Mouse (Mus musculus): ENCODE results near the gene Lifr.

The Lifr gene

DNA sequence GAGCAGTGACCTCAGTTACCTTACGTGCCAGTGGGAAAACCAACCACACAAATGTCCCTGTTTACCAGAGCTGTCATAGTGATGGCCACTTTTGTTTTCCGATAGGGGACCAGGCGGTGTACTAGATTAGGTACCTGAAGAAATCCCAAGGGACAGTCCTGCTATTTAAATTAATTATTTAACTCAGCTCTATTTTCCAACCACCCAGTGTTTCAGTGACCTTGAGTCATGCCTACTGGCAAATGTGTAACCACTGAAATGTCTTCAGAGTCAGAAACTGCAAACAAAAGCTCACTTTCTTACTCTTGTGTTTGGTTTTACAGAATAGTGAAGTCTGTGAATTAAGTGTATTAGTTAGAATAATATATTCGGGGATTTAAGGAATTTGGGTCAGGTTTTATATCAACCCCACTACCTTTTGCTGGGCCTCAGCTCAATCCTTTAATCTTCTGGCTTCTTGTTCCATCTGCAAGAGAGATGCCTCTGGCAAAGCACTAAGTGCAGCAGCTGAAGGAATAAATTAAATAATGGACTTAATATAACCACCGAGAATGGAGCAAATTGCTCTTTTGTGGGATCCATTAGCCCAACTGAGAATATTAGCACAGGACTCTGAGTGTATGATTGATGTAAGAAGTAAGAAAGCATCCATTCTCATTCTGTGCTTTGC is 33.5 kb downstream of the Lifr start:
- in situ Hi-C loops (cut with MboI; ENCODE audit: unreplicated experiment in 2 of 2): no loop called here

DNA sequence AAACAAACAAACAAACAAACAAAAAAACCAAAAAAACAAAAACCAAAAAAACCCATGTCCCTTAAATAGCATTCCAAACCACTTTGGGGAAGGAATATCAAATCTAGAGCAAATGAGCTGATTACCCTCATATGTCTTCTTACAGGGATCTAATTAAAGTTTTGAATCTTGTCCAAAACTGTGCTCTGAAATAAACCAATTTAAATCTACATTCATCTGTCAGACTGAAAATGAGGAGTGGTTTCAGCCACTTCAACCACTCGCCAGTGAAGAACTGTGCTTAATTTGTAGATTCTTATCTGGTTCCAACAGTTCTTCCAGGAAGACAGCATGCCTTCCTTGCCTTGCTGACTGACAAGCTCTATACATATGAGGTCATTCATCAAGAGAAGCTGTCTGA is 35.8 kb downstream of the Lifr start:
- in situ Hi-C loops (cut with MboI; ENCODE audit: unreplicated experiment in 2 of 2): no loop called here

DNA sequence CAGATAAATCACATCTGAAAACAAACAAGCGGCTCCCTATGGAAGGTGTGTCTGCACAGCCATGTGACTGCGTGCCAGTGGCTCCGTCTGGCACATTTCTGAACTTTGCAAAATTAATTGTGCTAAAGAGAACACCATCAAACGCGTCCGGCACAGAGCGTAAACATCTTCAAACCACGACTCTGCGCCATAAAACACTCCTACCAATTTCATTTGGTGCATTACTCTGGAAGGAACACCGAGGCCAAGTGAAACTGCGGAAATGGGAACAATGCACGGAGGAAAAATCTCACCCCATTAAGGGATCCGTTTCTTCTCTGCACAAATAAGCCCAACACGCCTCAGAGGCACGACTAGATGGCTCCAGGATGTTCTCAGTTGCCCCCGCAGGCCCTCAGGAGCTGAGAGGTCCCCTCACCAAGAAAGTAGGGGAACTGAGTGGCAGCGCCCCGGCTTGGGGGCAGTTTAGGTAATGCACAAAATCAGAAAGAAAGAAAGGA is 38.3 kb downstream of the Lifr start:
- in situ Hi-C loops (cut with MboI; ENCODE audit: unreplicated experiment in 2 of 2): no loop called here

DNA sequence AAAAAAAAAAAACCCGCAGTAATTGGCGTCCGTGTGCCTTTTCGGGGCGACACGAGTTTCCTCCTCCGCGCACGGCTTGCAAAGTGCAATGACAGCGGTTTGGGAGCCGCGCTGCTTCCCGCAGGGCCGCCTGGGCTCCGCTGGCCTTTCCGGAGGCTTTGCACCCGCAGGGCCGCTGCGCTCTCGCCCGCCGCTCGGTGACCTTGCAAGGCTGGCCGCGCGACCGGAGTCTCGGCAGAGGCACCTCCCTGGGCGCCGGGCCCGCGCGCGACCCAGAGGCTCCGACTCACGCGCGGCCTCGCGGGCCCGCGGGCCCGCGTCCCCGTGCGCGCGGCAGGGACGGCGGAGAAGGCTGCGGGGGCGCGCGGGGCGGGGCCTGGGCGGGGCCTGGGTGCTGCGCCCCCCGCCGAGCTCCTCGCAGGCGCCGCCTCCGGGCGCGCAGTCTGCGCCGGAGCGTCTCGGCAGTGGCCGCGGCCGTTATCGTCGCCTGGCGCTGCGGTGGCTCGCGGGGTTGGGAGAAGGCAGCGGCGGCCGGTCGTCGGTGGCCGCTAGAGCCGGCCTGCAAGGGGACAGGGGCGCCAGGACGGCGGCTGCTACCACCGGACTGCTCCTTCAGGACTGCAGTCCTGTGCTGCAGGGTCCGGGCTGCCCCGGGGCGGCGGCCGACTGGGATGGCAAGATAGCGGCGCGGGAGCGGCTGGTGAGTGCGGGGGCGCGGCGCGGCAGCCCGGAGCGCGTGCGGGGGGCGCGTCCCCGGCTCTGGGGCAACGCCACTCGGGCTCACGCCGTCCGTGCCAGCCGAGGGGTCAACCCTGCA is 38.9 kb downstream of the Lifr start:
- in situ Hi-C loops (cut with MboI; ENCODE audit: unreplicated experiment in 2 of 2): no loop called here

DNA sequence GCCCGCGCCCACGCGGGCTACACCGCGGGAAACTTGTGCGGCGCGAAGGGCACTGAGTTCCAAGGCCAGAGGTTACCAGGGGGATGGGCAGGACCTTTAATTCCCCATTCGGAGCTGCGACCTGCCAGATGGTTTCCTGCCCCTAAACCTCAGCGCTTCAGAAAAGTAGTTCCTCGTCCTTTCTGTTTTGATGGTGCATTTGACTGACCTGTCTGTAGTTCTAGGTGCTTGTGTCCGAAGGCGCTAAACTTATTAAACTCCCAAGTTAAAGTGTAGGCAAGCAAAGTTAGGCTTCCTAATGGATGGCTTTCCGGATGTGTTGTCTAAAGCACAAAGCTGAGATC is 39.5 kb downstream of the Lifr start:
- in situ Hi-C loops (cut with MboI; ENCODE audit: unreplicated experiment in 2 of 2): loop anchor here in 1 of 2 experiments (10.0 kb wide), 1 partner anchor 425 kb away; the partner anchor contains the start of gene Rictor

DNA sequence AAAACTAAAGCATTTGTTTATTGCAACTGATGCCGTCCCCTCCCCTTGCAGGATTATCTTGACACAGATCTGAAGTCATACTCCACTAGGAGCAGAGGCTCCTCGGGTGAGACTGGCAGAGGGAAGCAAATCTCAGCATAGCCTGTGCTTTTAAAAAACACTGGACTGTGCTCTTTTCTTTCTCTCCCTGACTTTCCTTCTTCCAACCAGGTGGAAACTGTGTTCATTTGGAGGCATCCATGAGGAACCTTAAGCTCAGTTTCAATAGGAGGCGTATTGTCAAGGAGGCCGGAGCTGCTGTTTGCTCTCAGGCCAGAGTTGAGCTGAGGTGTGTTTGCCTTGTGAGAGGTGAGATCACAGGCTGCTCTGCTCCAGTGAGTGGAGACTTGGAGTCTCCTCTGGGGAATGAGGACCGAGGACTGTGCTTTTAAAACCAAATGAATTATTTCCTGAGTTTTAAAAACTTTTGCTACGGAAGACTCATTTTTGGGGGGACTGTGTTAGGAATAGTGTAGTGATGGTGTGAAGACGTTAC is 40.3 kb downstream of the Lifr start:
- in situ Hi-C loops (cut with MboI; ENCODE audit: unreplicated experiment in 2 of 2): loop anchor here in 1 of 2 experiments (10.0 kb wide), 1 partner anchor 426 kb away; the partner anchor contains the start of gene Rictor

DNA sequence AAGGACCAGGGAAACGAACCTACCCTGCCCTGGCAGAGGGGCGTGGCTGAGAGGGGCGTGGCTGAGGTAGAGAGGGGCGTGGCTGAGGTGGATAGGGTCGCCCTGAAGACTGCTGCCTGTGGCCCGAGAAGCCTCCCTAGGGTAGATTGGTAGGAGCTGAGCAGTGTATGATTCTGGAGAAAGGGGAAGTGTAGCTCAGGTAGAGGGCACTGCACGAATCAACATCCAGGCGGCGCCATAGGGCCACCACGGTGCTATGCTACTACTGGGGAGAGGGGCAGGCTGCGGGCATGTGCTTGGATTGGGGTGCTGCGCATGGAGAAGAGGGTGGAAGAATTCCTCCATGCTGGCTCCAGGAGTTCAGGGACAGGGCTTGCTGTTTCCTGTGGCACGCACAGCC is 42.3 kb downstream of the Lifr start:
- in situ Hi-C loops (cut with MboI; ENCODE audit: unreplicated experiment in 2 of 2): loop anchor here in 1 of 2 experiments (10.0 kb wide), 1 partner anchor 428 kb away; the partner anchor contains the start of gene Rictor

DNA sequence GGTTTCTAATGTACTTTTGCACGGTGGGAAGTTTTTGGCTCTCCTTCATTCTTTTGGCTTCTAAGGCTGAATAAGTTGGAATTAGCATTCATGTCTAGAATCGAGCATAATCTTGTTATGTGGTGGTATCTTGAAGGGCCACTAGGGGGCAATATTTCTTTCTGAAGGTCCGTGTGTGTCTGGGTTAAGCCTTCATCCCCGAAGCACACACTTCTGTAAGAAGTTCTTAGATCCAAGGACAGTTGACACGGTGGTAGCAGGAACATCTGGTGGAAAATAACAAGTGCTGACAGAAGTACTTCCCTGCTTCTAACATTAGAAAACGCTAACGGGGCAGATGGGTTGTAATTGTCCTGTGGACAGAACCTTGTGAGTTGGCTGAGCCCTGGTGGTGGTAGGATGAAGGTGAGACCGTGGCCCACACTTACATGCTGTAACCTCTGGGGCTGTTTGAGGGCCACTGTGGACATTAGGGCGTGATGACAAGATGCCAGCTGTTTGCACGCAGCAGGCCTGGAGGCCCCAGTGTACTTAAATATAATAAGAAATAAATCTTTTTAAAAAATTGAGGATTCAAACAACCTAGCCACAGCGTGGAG is 44.1 kb downstream of the Lifr start:
- in situ Hi-C loops (cut with MboI; ENCODE audit: unreplicated experiment in 2 of 2): loop anchor here (5.0 to 10.0 kb wide), 3 partner anchors 217 to 430 kb away; partner anchors contain the start of gene Rictor (in 1 of the 2)

DNA sequence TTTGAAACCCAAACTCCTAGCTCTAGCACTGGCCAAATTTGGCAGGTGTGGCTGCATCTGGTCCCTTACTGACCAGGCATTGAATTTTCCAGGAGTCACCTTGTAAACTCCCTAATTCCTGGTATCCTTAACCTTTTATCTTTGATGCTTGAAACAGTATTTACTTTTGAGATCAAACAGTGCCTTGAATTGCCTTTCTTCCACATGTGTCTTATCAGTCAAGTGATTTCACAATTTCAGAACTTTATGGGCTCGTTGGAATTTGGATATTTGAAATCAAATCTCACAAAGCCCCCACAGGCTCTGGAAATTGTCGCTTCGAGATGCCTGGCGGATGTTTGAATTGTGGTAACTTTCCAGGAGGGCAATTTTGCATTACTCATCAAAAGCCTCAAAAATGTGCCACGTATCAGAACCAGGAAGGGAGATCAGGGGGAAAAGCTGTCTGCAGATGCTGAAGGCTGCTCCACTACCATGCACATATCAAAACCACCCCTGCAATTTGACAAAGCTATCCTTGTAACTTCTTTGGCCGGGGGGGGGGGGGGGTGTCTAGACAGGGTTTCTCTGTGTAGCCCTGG is 45.7 kb downstream of the Lifr start:
- in situ Hi-C loops (cut with MboI; ENCODE audit: unreplicated experiment in 2 of 2): loop anchor here (5.0 to 10.0 kb wide), 3 partner anchors 219 to 431 kb away; partner anchors contain the start of gene Rictor (in 1 of the 2)

DNA sequence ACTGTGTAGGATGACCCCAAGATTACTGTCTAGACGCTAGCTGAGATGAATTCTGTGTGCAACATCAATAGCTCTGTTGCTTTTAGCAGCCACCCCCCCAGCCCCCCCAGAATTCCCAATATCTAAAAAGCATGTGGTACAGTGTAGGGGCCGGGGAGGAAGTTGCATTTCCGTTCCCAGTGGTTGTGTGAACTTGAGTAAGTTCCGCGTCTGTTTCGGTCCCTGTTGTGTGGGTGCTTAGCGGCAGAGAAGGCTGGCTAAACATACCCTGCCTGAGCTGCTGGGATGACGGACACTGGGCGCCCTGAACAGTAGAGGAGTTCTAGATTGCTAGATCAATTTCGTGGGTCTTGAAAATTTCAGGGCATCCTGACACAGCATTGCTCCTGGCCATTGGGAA is 46.5 kb downstream of the Lifr start:
- in situ Hi-C loops (cut with MboI; ENCODE audit: unreplicated experiment in 2 of 2): loop anchor here (5.0 to 10.0 kb wide), 3 partner anchors 220 to 432 kb away; partner anchors contain the start of gene Rictor (in 1 of the 2)

DNA sequence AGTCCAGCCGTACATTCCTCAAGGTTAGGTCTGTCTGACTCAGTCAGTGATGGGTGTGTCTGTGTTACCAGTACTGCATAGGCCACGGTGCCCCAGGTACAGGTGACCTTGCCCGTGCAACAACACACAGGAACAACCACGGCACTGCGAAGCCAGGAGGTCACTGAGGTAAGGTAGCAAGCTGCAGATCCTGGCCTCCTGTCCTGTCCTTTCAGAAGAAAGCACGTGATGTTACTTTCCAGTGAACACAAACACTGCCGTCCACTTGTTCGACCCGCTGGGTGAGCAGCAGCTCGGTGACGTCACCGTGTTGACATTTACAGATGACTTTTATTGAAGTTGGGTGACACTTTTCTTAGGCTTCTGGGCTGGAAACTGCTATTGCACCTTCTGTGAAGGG is 47.2 kb downstream of the Lifr start:
- in situ Hi-C loops (cut with MboI; ENCODE audit: unreplicated experiment in 2 of 2): loop anchor here (5.0 to 10.0 kb wide), 3 partner anchors 220 to 433 kb away; partner anchors contain the start of gene Rictor (in 1 of the 2)

DNA sequence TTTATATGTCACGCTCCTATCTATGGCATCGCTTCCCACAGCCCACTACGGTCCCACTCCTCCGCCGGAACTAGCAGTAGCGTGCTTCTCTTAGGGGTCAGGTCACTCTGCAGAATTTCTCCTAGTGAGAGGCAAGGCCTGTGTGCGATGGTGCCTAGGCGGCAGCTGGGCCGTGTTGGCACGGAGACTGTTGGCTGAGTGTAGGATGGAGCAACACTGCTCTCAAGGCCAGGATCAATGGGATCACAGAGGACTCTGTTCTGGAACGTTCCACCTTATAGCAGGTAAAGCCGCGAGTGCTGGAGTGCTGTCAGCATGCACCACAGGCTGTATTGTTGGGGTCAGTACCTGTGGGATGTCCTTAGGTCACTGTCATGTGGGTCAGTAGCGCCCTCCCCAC is 48.1 kb downstream of the Lifr start:
- in situ Hi-C loops (cut with MboI; ENCODE audit: unreplicated experiment in 2 of 2): loop anchor here (5.0 to 10.0 kb wide), 3 partner anchors 221 to 434 kb away; partner anchors contain the start of gene Rictor (in 1 of the 2)

DNA sequence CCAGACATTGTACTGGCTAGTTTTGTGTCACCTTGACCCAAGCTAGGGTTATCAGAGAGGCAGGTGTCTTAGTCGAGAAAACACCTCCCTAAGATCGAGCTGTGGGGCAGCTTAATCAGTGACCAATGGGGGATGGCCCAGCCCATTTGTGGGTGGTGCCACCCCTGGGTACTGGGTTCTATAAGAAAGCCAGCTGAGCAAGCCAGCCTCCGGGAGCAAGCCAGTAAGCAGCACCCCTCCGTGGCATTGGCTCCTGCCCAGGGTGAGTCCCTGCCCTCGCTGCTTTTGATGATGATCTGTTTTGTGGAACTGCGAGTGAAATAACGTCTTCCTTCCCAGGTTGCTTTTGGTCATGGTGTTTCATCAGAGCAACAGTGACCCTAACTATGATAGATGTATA is 49.9 kb downstream of the Lifr start:
- in situ Hi-C loops (cut with MboI; ENCODE audit: unreplicated experiment in 2 of 2): loop anchor here (5.0 kb wide), 1 partner anchor 77 kb away; no protein-coding TSS in a partner anchor

DNA sequence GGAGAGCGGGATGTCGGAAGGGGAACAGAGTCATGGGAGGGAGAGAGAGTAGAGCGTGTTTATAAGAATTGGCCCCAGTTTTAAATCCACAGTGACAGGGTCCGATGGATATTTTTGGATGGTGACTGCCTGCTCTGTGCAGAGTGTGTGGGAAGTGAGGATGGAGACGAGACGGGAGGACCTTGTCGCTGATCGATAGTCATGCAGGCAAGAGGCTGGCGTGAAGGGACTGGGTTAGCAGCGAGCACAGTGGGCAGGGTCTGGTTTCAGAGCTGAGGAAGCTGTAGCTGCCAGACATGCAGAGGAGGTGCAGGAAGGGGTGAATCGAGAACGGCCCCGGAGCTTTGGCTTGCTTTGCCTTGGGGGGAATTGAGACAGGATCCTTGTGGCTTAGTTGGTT is 50.8 kb downstream of the Lifr start:
- in situ Hi-C loops (cut with MboI; ENCODE audit: unreplicated experiment in 2 of 2): loop anchor here (5.0 kb wide), 1 partner anchor 76 kb away; no protein-coding TSS in a partner anchor

DNA sequence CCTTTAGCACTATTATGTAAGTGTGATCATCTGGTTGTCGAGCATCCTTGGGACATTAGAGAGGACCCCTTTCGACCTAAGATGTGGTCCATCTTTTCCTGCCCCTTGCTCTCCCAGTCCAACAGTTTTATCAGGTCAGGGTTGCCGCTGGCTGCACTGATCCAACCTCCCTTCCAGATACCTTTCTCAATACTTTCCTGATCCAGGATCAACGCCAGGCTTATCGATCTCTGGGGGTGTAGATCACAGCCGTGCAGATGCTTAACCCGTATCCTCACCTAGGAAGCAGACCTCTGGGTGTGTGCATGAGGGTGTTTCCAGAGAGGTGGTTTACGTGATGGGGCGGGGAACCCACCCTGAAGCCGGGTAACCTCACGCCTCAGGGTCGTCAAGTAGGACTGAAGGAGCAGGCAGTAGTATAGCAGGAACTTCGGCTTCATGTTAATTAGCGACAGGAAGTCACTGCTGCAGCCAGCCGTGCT is 53.3 kb downstream of the Lifr start:
- in situ Hi-C loops (cut with MboI; ENCODE audit: unreplicated experiment in 2 of 2): loop anchor here (5.0 kb wide), 1 partner anchor 74 kb away; no protein-coding TSS in a partner anchor

DNA sequence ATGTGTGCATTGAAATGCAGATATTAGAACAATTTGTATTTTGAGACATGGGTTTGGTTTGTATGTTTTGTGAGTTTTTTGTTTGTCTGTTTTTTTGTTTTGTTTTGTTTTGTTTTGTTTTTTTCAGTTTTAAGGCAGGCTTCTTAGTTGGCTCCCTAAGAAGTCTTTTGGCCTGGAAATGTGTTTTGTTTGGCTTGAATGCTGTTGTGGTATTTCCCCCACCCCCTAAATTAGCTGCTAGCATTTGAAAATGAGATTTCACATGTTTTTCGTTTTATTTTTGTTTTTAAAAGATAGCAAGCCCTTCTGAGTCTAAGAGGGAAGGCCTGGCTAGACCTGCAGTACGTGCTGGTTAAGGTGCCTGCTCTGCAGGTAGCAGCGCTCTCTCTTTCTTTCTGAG is 54.1 kb downstream of the Lifr start:
- in situ Hi-C loops (cut with MboI; ENCODE audit: unreplicated experiment in 2 of 2): loop anchor here (5.0 kb wide), 1 partner anchor 73 kb away; no protein-coding TSS in a partner anchor

DNA sequence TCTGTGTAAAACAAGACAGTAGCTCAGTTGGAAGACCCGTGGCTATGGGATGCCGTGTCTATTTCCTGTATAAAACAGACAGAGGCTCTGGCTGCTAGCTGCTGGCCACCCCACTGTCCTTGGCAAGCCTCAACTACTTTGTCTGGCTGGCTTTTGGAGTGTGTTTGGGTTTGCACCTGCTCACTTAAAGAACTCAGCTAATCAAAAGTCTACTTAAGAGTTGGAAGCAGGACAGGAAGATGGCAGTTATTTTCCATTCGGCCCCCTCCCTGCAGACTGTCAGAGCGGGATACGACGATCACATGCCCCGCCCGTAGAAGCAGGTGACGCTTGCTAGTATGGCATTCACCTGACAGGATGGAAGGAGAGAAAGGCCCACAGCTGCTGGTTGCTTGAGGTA is 54.5 kb downstream of the Lifr start:
- in situ Hi-C loops (cut with MboI; ENCODE audit: unreplicated experiment in 2 of 2): loop anchor here (5.0 kb wide), 1 partner anchor 72 kb away; no protein-coding TSS in a partner anchor

DNA sequence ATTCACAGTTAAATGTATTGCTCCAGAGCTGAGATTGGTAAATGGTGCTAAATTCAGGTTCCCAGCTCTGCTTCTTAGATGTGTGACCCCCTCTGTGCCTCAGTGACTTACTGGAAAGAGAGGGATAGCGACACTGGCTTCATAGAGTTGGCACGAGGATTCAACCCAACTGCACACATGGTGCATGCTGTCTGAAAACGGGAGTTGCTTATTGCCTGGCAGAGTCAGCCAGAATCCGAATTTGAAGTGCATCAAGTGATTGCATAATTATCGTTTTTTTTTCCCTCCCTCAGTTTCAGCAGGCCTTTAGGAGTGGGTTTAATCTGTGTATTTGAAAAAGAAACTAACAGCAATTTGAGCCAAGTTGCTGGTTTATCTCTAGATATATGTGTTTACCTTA is 55.1 kb downstream of the Lifr start:
- in situ Hi-C loops (cut with MboI; ENCODE audit: unreplicated experiment in 2 of 2): no loop called here

DNA sequence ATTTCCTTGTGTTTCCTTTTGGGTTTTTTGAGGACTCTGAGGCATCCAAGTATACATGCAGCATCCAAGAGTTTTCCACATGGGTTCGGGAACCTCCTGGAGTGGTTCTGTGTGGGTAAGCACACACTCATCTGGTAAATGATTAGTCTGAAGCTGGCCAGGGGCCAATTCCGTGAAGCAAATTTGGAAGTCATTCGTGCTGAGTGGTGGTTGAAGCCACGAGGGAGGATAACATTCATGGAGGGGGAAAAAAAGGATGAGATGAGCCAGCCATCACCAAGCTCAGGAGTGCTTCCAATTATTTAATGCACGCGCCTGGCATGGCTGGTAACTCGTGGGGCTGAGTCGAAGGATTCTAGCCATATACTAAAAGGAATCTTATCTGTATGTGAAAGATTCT is 56.1 kb downstream of the Lifr start:
- in situ Hi-C loops (cut with MboI; ENCODE audit: unreplicated experiment in 2 of 2): no loop called here

DNA sequence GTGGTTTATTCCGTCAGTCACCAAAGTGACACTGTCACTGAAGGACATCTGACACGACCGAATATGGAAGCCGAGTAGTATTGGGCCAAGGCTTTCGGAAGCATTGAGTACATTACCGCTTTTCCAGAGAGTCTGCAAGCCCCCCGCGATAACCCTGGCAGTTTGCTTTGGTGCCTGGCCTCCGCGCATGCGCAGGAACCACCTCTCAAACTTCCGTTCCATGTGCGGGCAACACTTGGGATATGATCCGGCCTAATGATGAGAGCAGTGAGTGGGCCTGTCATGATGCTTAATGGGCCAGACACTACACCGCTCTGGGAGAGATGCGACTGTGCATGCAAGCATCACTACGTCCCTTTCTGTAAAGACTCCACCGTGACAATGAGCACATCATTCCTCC is 59.4 kb downstream of the Lifr start:
- in situ Hi-C loops (cut with MboI; ENCODE audit: unreplicated experiment in 2 of 2): no loop called here
